Mouse (Mus musculus) CH12.LX (cell line): ENCODE results near the gene Bad. TPM values are rescaled to one million over a fixed set of nuclear protein-coding genes. Genes with fewer than 3 reads are reported as not detected.
A peak's percentile ranks its signal among the peaks of the same experiment; 100 is the strongest.

ENCODE experiments used
- DNase-seq: peaks from one replicate; pipeline ENCODE4 v3.0.0-alpha.2; 2013; ENCODE audit errors: extremely low read depth
- H3K27ac ChIP-seq: 2 replicates; pipeline ENCODE4 v1.5.1; 2012; ENCODE audit warnings: low read depth, mild to moderate bottlenecking, control low read depth, moderate library complexity; ENCODE audit not compliant: insufficient read depth
- H3K27me3 ChIP-seq: replicated peaks from 2 replicates; pipeline ENCODE3; 2012; ENCODE audit warnings: inconsistent platforms
- H3K36me3 ChIP-seq, 2 experiments: replicated peaks in 1 of 2; 2 replicates each; pipeline versions ENCODE3 to v1.6.1; 2012; ENCODE audit warnings: inconsistent platforms in 1 of 2, low read length in 1 of 2, mild to moderate bottlenecking in 1 of 2, mixed read lengths in 1 of 2, moderate library complexity in 1 of 2; ENCODE audit not compliant: control insufficient read depth in 1 of 2, insufficient read depth in 1 of 2
- H3K4me1 ChIP-seq, 2 experiments: 2 replicates each; pipeline ENCODE4 v1.6.1; 2012; ENCODE audit warnings: inconsistent platforms in 1 of 2, moderate library complexity in 1 of 2; ENCODE audit not compliant: insufficient read depth in 2 of 2, control insufficient read depth in 1 of 2
- H3K4me2 ChIP-seq: 2 replicates; pipeline ENCODE4 v1.6.1; 2012; ENCODE audit warnings: low read depth, mild to moderate bottlenecking, control low read depth; ENCODE audit not compliant: poor library complexity, insufficient read depth, severe bottlenecking
- H3K4me3 ChIP-seq, 3 experiments: fragments of 150-350 bp in 1 of 3; sonication (generic) in 1 of 3; replicated peaks in 1 of 3; 2 replicates each; pipeline versions ENCODE3 to v1.5.1; 2011 to 2012; ENCODE audit warnings: low read depth in 2 of 3, low read length in 2 of 3, mild to moderate bottlenecking in 2 of 3, moderate library complexity in 2 of 3, control low read depth in 1 of 3, improper control_type of control experiment in 1 of 3, inconsistent platforms in 1 of 3, mixed read lengths in 1 of 3; ENCODE audit not compliant: poor library complexity in 1 of 3
- H3K79me2 ChIP-seq: replicated peaks from 2 replicates; pipeline ENCODE4 v1.6.1; 2012; ENCODE audit warnings: mild to moderate bottlenecking, moderate library complexity; ENCODE audit not compliant: control insufficient read depth, poor library complexity, insufficient read depth, severe bottlenecking; ENCODE audit errors: extremely low read depth
- H3K9ac ChIP-seq: 2 replicates; pipeline ENCODE4 v1.6.1; 2012; ENCODE audit warnings: low read depth, mild to moderate bottlenecking, control low read depth, moderate library complexity; ENCODE audit not compliant: insufficient read depth
- H3K9me3 ChIP-seq: replicated peaks from 2 replicates; pipeline ENCODE3; 2012; ENCODE audit warnings: low read length, inconsistent platforms, mixed read lengths
- BHLHE40 ChIP-seq: IDR thresholded peaks from 2 replicates; pipeline ENCODE4 v1.6.1; 2011; ENCODE audit warnings: mild to moderate bottlenecking, low read depth, low read length, improper control_type of control experiment
- CHD1 ChIP-seq: IDR thresholded peaks from 2 replicates; pipeline ENCODE4 v1.6.1; 2012; ENCODE audit warnings: low read depth, low read length, improper control_type of control experiment, inconsistent platforms
- CHD2 ChIP-seq: IDR thresholded peaks from 2 replicates; pipeline ENCODE4 v1.6.1; 2011; ENCODE audit warnings: low read length, improper control_type of control experiment
- CTCF ChIP-seq, 2 experiments: IDR thresholded peaks in 1 of 2; conservative IDR thresholded peaks in 1 of 2; 2 replicates each; pipeline ENCODE4 v1.5.1; 2011 to 2012; ENCODE audit warnings: low read depth in 2 of 2, low read length in 2 of 2, improper control_type of control experiment in 1 of 2, inconsistent platforms in 1 of 2, mild to moderate bottlenecking in 1 of 2, moderate library complexity in 1 of 2
- ELF1 ChIP-seq: IDR thresholded peaks from 2 replicates; pipeline ENCODE4 v1.6.1; 2014; ENCODE audit warnings: low read depth, mild to moderate bottlenecking, inconsistent platforms, low read length, improper control_type of control experiment
- ETS1 ChIP-seq: conservative IDR thresholded peaks from 2 replicates; pipeline ENCODE4 v1.6.1; 2012; ENCODE audit warnings: low read depth, mild to moderate bottlenecking, inconsistent platforms, low read length, improper control_type of control experiment, moderate library complexity
- HCFC1 ChIP-seq: IDR thresholded peaks from 2 replicates; pipeline ENCODE4 v1.6.1; 2012; ENCODE audit warnings: low read depth, mild to moderate bottlenecking, inconsistent platforms, low read length, improper control_type of control experiment
- IRF4 ChIP-seq: IDR thresholded peaks from 2 replicates; pipeline ENCODE4 v1.6.1; 2014; ENCODE audit warnings: low read depth, mild to moderate bottlenecking, inconsistent platforms, low read length, improper control_type of control experiment
- JUN ChIP-seq: IDR thresholded peaks from 2 replicates; pipeline ENCODE4 v1.6.1; 2011; ENCODE audit warnings: low read depth, mild to moderate bottlenecking, low read length, improper control_type of control experiment, moderate library complexity; ENCODE audit not compliant: insufficient read depth
- JUND ChIP-seq: conservative IDR thresholded peaks from 2 replicates; pipeline ENCODE4 v1.6.1; 2011; ENCODE audit warnings: low read depth, low read length, improper control_type of control experiment
- KAT2A ChIP-seq: IDR thresholded peaks from 2 replicates; pipeline ENCODE4 v1.6.1; 2012; ENCODE audit warnings: low read length, improper control_type of control experiment, inconsistent platforms; ENCODE audit not compliant: insufficient replicate concordance
- MAFK ChIP-seq: IDR thresholded peaks from 2 replicates; pipeline ENCODE4 v1.6.1; 2011; ENCODE audit warnings: low read length, improper control_type of control experiment; ENCODE audit not compliant: insufficient replicate concordance
- MAX ChIP-seq: IDR thresholded peaks from 2 replicates; pipeline ENCODE4 v1.6.1; 2011; ENCODE audit warnings: low read length, improper control_type of control experiment
- MAZ ChIP-seq: IDR thresholded peaks from 2 replicates; pipeline ENCODE4 v1.6.1; 2012; ENCODE audit warnings: low read depth, mild to moderate bottlenecking, inconsistent platforms, low read length, improper control_type of control experiment, moderate library complexity
- MEF2A ChIP-seq: IDR thresholded peaks from 2 replicates; pipeline ENCODE4 v1.6.1; 2014; ENCODE audit warnings: low read depth, mild to moderate bottlenecking, inconsistent platforms, low read length, improper control_type of control experiment, borderline replicate concordance
- MXI1 ChIP-seq: IDR thresholded peaks from 2 replicates; pipeline ENCODE4 v1.6.1; 2011; ENCODE audit warnings: mild to moderate bottlenecking, low read depth, low read length, improper control_type of control experiment
- NRF1 ChIP-seq: IDR thresholded peaks from 2 replicates; pipeline ENCODE4 v1.6.1; 2014; ENCODE audit warnings: low read depth, mild to moderate bottlenecking, inconsistent platforms, low read length, improper control_type of control experiment, moderate library complexity
- TCF12 ChIP-seq: IDR thresholded peaks from 2 replicates; pipeline ENCODE4 v1.6.1; 2014; ENCODE audit warnings: low read depth, mild to moderate bottlenecking, inconsistent platforms, low read length, improper control_type of control experiment
- USF1 ChIP-seq: IDR thresholded peaks from 2 replicates; pipeline ENCODE4 v1.6.1; 2014; ENCODE audit warnings: low read depth, mild to moderate bottlenecking, inconsistent platforms, low read length, improper control_type of control experiment
- ZMIZ1 ChIP-seq: IDR thresholded peaks from 2 replicates; pipeline ENCODE4 v1.6.1; 2012; ENCODE audit warnings: low read depth, mild to moderate bottlenecking, inconsistent platforms, low read length, improper control_type of control experiment
- dilution Hi-C: fragments of 300-500 bp; cut with MboI; formaldehyde crosslinking; loops from 2 replicates; pipeline ENCODE4 v1.14.3; 2020; ENCODE audit warnings: low sequenced_read_pairs; ENCODE audit not compliant: extremely low pct_unique_long_range_greater_than_20kb, extremely low pct_ligation_motif_present
- in situ Hi-C: fragments of 300-500 bp; cut with MboI; formaldehyde crosslinking; loops from 3 replicates; pipeline ENCODE4 v1.14.3; 2019; ENCODE audit warnings: low sequenced_read_pairs, low pct_ligation_motif_present, low pct_unique_long_range_greater_than_20kb, mixed read lengths
- polyA plus RNA-seq: library from polyadenylated mRNA; unstranded; fragments of >175 nt; gene quantifications from 2 replicates; pipeline ENCODE4 v1.2.1, GENCODE M21; 2012; ENCODE audit warnings: low read depth; ENCODE audit not compliant: insufficient read length
- total RNA-seq, 2 experiments: library from RNA; depleted of rRNA; stranded (reverse); fragments of 300-350 nt in 1 of 2; fragments of >200 nt in 1 of 2; gene quantifications; 2 replicates each; pipeline ENCODE4 v1.2.3; 2012 to 2014

The Bad gene
- total and polyA plus RNA-seq, 3 experiments: 27.7 to 38.0 (median 33.3) TPM

GRCm38 (mm10) chr19:6907811-6908540 is 33.7 kb upstream of the Bad start:
- Histone ChIP-seq H3K27me3 (no peaks in the 10 kb centered on the region), H3K4me3 (peak overlapping the region; percentile 9 to 92 (median 85)), H3K9ac (peak overlapping the region; percentile 94; the same call in 1 of the 2 replicates)

GRCm38 (mm10) chr19:6909021-6909420 is 32.6 kb upstream of the Bad start:
- H3K4me2 ChIP-seq: peak overlapping the region; percentile 87
- H3K79me2 ChIP-seq: peaks cover 21% of the 10 kb centered on the region
- peak overlapping the region; percentile 94 for H3K9ac ChIP-seq
- no peak for TF ChIP-seq CTCF (conservative IDR thresholded peaks at IDR 0.05 in 1 of 2, IDR thresholded peaks at IDR 0.05 in 1 of 2; ENCODE audit: low read depth in 2 of 2, low read length in 2 of 2)
- no peak for TF ChIP-seq MAX
- TF ChIP-seq JUND: no peak
- TF ChIP-seq HCFC1: no peak
- TF ChIP-seq ELF1: no peak
- no peak for TF ChIP-seq CHD2
- TF ChIP-seq CHD1: no peak
- TF ChIP-seq ZMIZ1: no peak
- TF ChIP-seq MAFK: no peak
- TF ChIP-seq MXI1: no peak
- no peak for TF ChIP-seq TCF12
- TF ChIP-seq JUN: no peak
- no peak for TF ChIP-seq USF1
- TF ChIP-seq ETS1: no peak
- TF ChIP-seq NRF1: no peak
- TF ChIP-seq MEF2A: no peak
- in situ Hi-C loops (no loop called here), dilution Hi-C loops (no loop called here)
- DNase-seq: no peak
- no peaks in the 10 kb centered on the region for H3K9me3 ChIP-seq
- peak overlapping the region; percentile 97 for H3K27ac ChIP-seq
- peaks cover 10 to 29% of the 10 kb centered on the region in 2 experiments; a peak in 3 of 4 replicates for H3K4me1 ChIP-seq
- H3K4me3 ChIP-seq: peak overlapping the region; percentile 85 to 100 (median 92)
- peaks cover 42 to 70% of the 10 kb centered on the region in 2 experiments for H3K36me3 ChIP-seq
- no peaks in the 10 kb centered on the region for H3K27me3 ChIP-seq

More at GRCm38 (mm10) chr19:6907811-6908540, 33.7 kb upstream of the Bad start:
- Histone ChIP-seq H3K4me1 (peaks cover 10 to 29% of the 10 kb centered on the region in 2 experiments; a peak in 3 of 4 replicates), H3K4me2 (peak overlapping the region; percentile 87), H3K9me3 (no peaks in the 10 kb centered on the region), H3K79me2 (peaks cover 21% of the 10 kb centered on the region), H3K27ac (no peak overlapping the region), H3K36me3 (peaks cover 35 to 65% of the 10 kb centered on the region in 2 experiments)
- dilution Hi-C loops (no loop called here), in situ Hi-C loops (no loop called here)
- no peak for TF ChIP-seq BHLHE40
- TF ChIP-seq CHD1: no peak
- no peak for TF ChIP-seq TCF12
- no peak for TF ChIP-seq NRF1
- TF ChIP-seq IRF4: no peak
- no peak for TF ChIP-seq MAZ
- no peak for TF ChIP-seq KAT2A
- no peak for DNase-seq
